Mouse (Mus musculus) intestine, postnatal 0 days (tissue): ENCODE data around the gene Gm9045. TPM values are rescaled to one million over a fixed set of nuclear protein-coding genes. Genes with fewer than 3 reads are reported as not detected.
"Not testable (repeated sequence)": the region's sequence is repeated elsewhere in the genome, so short reads cannot be mapped to it uniquely, and the experiment has no call there.

Source experiments
- ATAC-seq: fragments of 200-750 bp; cut with Nextera tagmentation; 2 replicates; pipeline ENCODE4 v1.8.0; 2017; ENCODE audit warnings: mild to moderate bottlenecking, moderate TSS enrichment, moderate library complexity
- H3K27ac ChIP-seq: fragments of 300-500 bp; sonication (generic); 2 replicates; pipeline ENCODE4 v1.5.1; 2014; ENCODE audit warnings: mild to moderate bottlenecking, low read depth, low read length, moderate library complexity
- H3K27me3 ChIP-seq: fragments of 300-500 bp; sonication (generic); replicated peaks from 2 replicates; pipeline ENCODE4 v1.6.1; 2014; ENCODE audit warnings: low read length, mixed read lengths; ENCODE audit not compliant: control insufficient read depth, insufficient read depth
- H3K36me3 ChIP-seq: fragments of 300-500 bp; sonication (generic); 2 replicates; pipeline ENCODE4 v1.6.1; 2014; ENCODE audit warnings: mild to moderate bottlenecking, moderate library complexity; ENCODE audit not compliant: control insufficient read depth, insufficient read depth
- H3K4me1 ChIP-seq: fragments of 300-500 bp; sonication (generic); replicated peaks from 2 replicates; pipeline ENCODE4 v1.6.1; 2014; ENCODE audit warnings: antibody characterized with exemption, low read length, mixed read lengths; ENCODE audit not compliant: control insufficient read depth, insufficient read depth
- H3K4me2 ChIP-seq: fragments of 300-500 bp; sonication (generic); replicated peaks from 2 replicates; pipeline ENCODE4 v1.6.1; 2014; ENCODE audit warnings: low read depth, mild to moderate bottlenecking, moderate library complexity
- H3K4me3 ChIP-seq: fragments of 300-500 bp; sonication (generic); 2 replicates; pipeline ENCODE4 v1.5.1; 2014; ENCODE audit warnings: low read depth, low read length
- H3K9ac ChIP-seq: fragments of 300-500 bp; sonication (generic); 2 replicates; pipeline ENCODE4 v1.6.1; 2014; ENCODE audit warnings: mild to moderate bottlenecking, low read depth, low read length
- H3K9me3 ChIP-seq: fragments of 300-500 bp; sonication (generic); 2 replicates; pipeline ENCODE4 v1.6.1; 2016; ENCODE audit warnings: mixed run types; ENCODE audit not compliant: control insufficient read depth
- CTCF ChIP-seq: sonication (generic); IDR thresholded peaks from 2 replicates; pipeline ENCODE4 v1.5.1; 2016; ENCODE audit warnings: low read depth, mild to moderate bottlenecking, control low read depth, antibody characterized with exemption, moderate library complexity
- WGBS: fragments of 180-500 bp; shearing (Covaris S2); extraction: QIAGEN DNeasy Blood & Tissue Kit; methylation state at CpG from one replicate; pipeline ENCODE4 v1.1.7; 2014; 5-methylcytosine and 5-hydroxymethylcytosine counted together
- polyA plus RNA-seq: library from polyadenylated mRNA; unstranded; fragments of >200 nt; fragmentation: Nextera tagmentation; extraction: Ambion mirVana; gene quantifications from 2 replicates; pipeline ENCODE4 v1.2.1, GENCODE M21; 2015

Gene Gm9045
- polyA plus RNA-seq, 1 experiment from 2014 or later: not detected

- no peak overlapping the region for H3K4me3 ChIP-seq
- H3K9me3 ChIP-seq: no peaks in the 10 kb centered on the region
- H3K36me3 ChIP-seq: no peaks in the 10 kb centered on the region
- no peak overlapping the region for H3K9ac ChIP-seq
- ATAC-seq: no peak
- H3K4me2 ChIP-seq: no peak overlapping the region
- no peaks in the 10 kb centered on the region for H3K27me3 ChIP-seq
- WGBS: 87% methylated on average over 8 of the region's 8 CpGs
- no peak overlapping the region for H3K27ac ChIP-seq
- no peak for TF ChIP-seq CTCF
- no peaks in the 10 kb centered on the region for H3K4me1 ChIP-seq
These were observed 18.6 kb downstream of the Gm9045 start for GRCm38 (mm10) chr10:118319024-118319423.

- not testable (repeated sequence) for H3K9ac ChIP-seq, H3K27ac ChIP-seq, ATAC-seq, H3K9me3 ChIP-seq, H3K4me2 ChIP-seq, H3K4me1 ChIP-seq, H3K27me3 ChIP-seq, H3K36me3 ChIP-seq, H3K4me3 ChIP-seq
- 33% methylated on average over 2 of the region's 2 CpGs for WGBS
These were observed 35.5 kb downstream of the Gm9045 start for GRCm38 (mm10) chr10:118302133-118302532.

GRCm38 (mm10) chr10:118294938-118295337 is 42.7 kb downstream of the Gm9045 start, which contains the start of gene Iltifb:
Gene Iltifb, minus strand, starts transcription at chr10:118295038.
- no peak for TF ChIP-seq CTCF
- H3K36me3 ChIP-seq: no peaks in the 10 kb centered on the region
- 92% methylated on average over 6 of the region's 6 CpGs for WGBS
- H3K27me3 ChIP-seq: no peaks in the 10 kb centered on the region
- no peaks in the 10 kb centered on the region for H3K9me3 ChIP-seq
- no peak within 1 kb of the TSS for H3K27ac ChIP-seq
- H3K9ac ChIP-seq: no peak within 1 kb of the TSS
- H3K4me2 ChIP-seq: no peak within 1 kb of the TSS
- H3K4me3 ChIP-seq: no peak within 1 kb of the TSS
- no peak for ATAC-seq
- no peaks in the 10 kb centered on the region for H3K4me1 ChIP-seq

Other genes starting within 250 kb of the Gm9045 start
- 3.9 and 4.4 TPM in 2 replicates for gene Mdm1, start 196.0 kb downstream of the Gm9045 start, polyA plus RNA-seq
- gene Il22, start 132.9 kb downstream of the Gm9045 start, polyA plus RNA-seq: not detected in 2 replicates
- not detected in 2 replicates for gene Gm32717, start 97.1 kb downstream of the Gm9045 start, polyA plus RNA-seq
- gene Gm32802, start 79.1 kb downstream of the Gm9045 start, polyA plus RNA-seq: not detected in 2 replicates
- not detected in 2 replicates for gene Iltifb, start 42.8 kb downstream of the Gm9045 start, polyA plus RNA-seq
- gene Gm9040, start 10.9 kb downstream of the Gm9045 start, polyA plus RNA-seq: not detected in 2 replicates
- gene Gm9044, start 5.4 kb downstream of the Gm9045 start, polyA plus RNA-seq: not detected in 2 replicates
- not detected in 2 replicates for gene Gm9046, start 5.4 kb upstream of the Gm9045 start, polyA plus RNA-seq
- gene Gm9048, start 10.8 kb upstream of the Gm9045 start, polyA plus RNA-seq: not detected in 2 replicates
- gene Gm9049, start 16.3 kb upstream of the Gm9045 start, polyA plus RNA-seq: 0.09 TPM in 1 of 2 replicates, not detected in the other
- not detected in 2 replicates for gene Ifng, start 103.2 kb upstream of the Gm9045 start, polyA plus RNA-seq